Mouse (Mus musculus) megakaryocyte, embryonic 14.5 days (primary cell): Measurements from ENCODE around the gene Mtus2.

Experiments used
- FLI1 ChIP-seq: IDR thresholded peaks from 2 replicates; pipeline ENCODE4 v1.6.1; 2012; ENCODE audit warnings: low read length, inconsistent platforms, mixed read lengths
- GATA1 ChIP-seq: IDR thresholded peaks from 3 replicates; pipeline ENCODE4 v1.6.1; 2012; ENCODE audit warnings: mixed read lengths, low read length, inconsistent platforms, borderline replicate concordance

- TF ChIP-seq GATA1 (no peak), FLI1 (no peak)
Measured at GRCm38 (mm10) chr5:148262016-148262415, 304.9 kb downstream of the Mtus2 start.
